ENCODE assay signal across 8 mouse cellular contexts in genomic region chr6:23462600-23463280, GRCm38 (mm10).
DNase-seq lines count a peak whose midpoint lies in the region; ATAC-seq and TF ChIP-seq lines count a peak whose summit lies in the region.

No protein-coding gene starts in this region.

- H3K9ac ChIP-seq in liver, embryonic 14.5 days (replicated peaks), result no peak overlapping the region
- H3K9ac ChIP-seq in forebrain, embryonic 15.5 days (replicated peaks), result no peak overlapping the region
- no peak overlapping the region for H3K9ac ChIP-seq in stomach, embryonic 16.5 days (ENCODE audit: low read length)

- no peaks in the 10 kb centered on the region for H3K9me3 ChIP-seq in liver, embryonic 14.5 days (ENCODE audit: control insufficient read depth, low read length)
- H3K9me3 ChIP-seq in forebrain, embryonic 15.5 days, result no peaks in the 10 kb centered on the region
- H3K9me3 ChIP-seq in stomach, embryonic 16.5 days (replicated peaks; ENCODE audit: control insufficient read depth, low read length), result no peaks in the 10 kb centered on the region

- WGBS in liver, embryonic 14.5 days (ENCODE audit: insufficient replicate concordance), result 23% methylated on average over 8 of the region's 8 CpGs
- 15% methylated on average over 8 of the region's 8 CpGs for WGBS in forebrain, embryonic 15.5 days
- 29% methylated on average over 8 of the region's 8 CpGs for WGBS in stomach, embryonic 16.5 days

- no peak overlapping the region for H3K27ac ChIP-seq in liver, embryonic 14.5 days
- no peak overlapping the region for H3K27ac ChIP-seq in forebrain, embryonic 15.5 days (replicated peaks)
- no peak overlapping the region for H3K27ac ChIP-seq in stomach, embryonic 16.5 days (ENCODE audit: low read length)

- H3K4me2 ChIP-seq in liver, embryonic 14.5 days (ENCODE audit: low read depth), result no peak overlapping the region
- no peak overlapping the region for H3K4me2 ChIP-seq in forebrain, embryonic 15.5 days (replicated peaks)
- 0 out of 2 replicates have a peak overlapping the region, but pooled peaks have one; percentile 27 for H3K4me2 ChIP-seq in stomach, embryonic 16.5 days (ENCODE audit: low read depth, low read length)

- ATAC-seq in liver, embryonic 14.5 days (ENCODE audit: insufficient read depth), result no peak
- peak; percentile 74 for ATAC-seq in forebrain, embryonic 15.5 days (replicated peaks)
- no peak for ATAC-seq in stomach, embryonic 16.5 days (ENCODE audit: insufficient read depth, low FRiP score)

- no peak for TF ChIP-seq EP300 in liver, embryonic 14.5 days (IDR thresholded peaks at IDR 0.05; ENCODE audit: low read depth)

- no peaks in the 10 kb centered on the region for H3K36me3 ChIP-seq in liver, embryonic 14.5 days (replicated peaks; ENCODE audit: control insufficient read depth, insufficient read depth, low read depth)
- H3K36me3 ChIP-seq in forebrain, embryonic 15.5 days, result no peaks in the 10 kb centered on the region
- H3K36me3 ChIP-seq in stomach, embryonic 16.5 days (ENCODE audit: control insufficient read depth, insufficient read depth, low read length), result no peaks in the 10 kb centered on the region

- TF ChIP-seq CTCF in liver, embryonic 14.5 days (IDR thresholded peaks at IDR 0.05; ENCODE audit: low read depth), result peak; percentile 11; the same call in 1 of the 2 replicates

- no peaks in the 10 kb centered on the region for H3K27me3 ChIP-seq in liver, embryonic 14.5 days (ENCODE audit: control insufficient read depth, insufficient read depth, low read length)
- 0 out of 2 replicates have a peak, but pooled peaks cover 5% of the 10 kb centered on the region for H3K27me3 ChIP-seq in forebrain, embryonic 15.5 days
- H3K27me3 ChIP-seq in stomach, embryonic 16.5 days (ENCODE audit: control insufficient read depth, insufficient read depth, low read length), result no peaks in the 10 kb centered on the region

- H3K4me3 ChIP-seq in liver, embryonic 14.5 days (ENCODE audit: insufficient read depth in 1 of 2, low read depth in 2 of 2, low read length in 2 of 2), result no peak overlapping the region
- H3K4me3 ChIP-seq in forebrain, embryonic 15.5 days, result no peak overlapping the region
- H3K4me3 ChIP-seq in stomach, embryonic 16.5 days (replicated peaks; ENCODE audit: low read length), result no peak overlapping the region

- intact Hi-C loops in left cerebral cortex, postnatal 36 days (cut with DNase I), result loop anchor here (10.0 kb wide), 1 partner anchor 278 kb away; no protein-coding TSS in a partner anchor

- H3K4me1 ChIP-seq in liver, embryonic 14.5 days (replicated peaks; ENCODE audit: control insufficient read depth in 2 of 2, insufficient read depth in 2 of 2, low read length in 1 of 2), result no peaks in the 10 kb centered on the region
- H3K4me1 ChIP-seq in forebrain, embryonic 15.5 days, result no peaks in the 10 kb centered on the region
- no peaks in the 10 kb centered on the region for H3K4me1 ChIP-seq in stomach, embryonic 16.5 days (ENCODE audit: control insufficient read depth, insufficient read depth, low read length)

- DNase-seq in liver, embryonic 14.5 days (ENCODE audit: low read depth in 3 of 3, low spot score in 3 of 3), result no peak
- no peak for DNase-seq in liver
- peak; percentile 14 for DNase-seq in c-Kit-positive CD71-negative TER-119-negative erythroid progenitor cells, embryonic 14.5 days (ENCODE audit: low read depth)
- DNase-seq in kidney, postnatal 14 days, result peak; percentile 28
- no peak for DNase-seq in layer of hippocampus, adult 8-10 months (ENCODE audit: low spot score in 2 of 2)
- no peak for DNase-seq in left cerebral cortex, postnatal 36 days (ENCODE audit: low spot score in 2 of 2)

Comparison
In these comparisons a context has a peak if more than half of its experiments do, and no peak if none do; other contexts are left out.
1. DNase-seq: peak in c-Kit-positive CD71-negative TER-119-negative erythroid progenitor cells, embryonic 14.5 days (single experiment) and kidney, postnatal 14 days (single experiment); none in liver, embryonic 14.5 days (0 of 3), liver (single experiment), layer of hippocampus, adult 8-10 months (0 of 2) and left cerebral cortex, postnatal 36 days (0 of 2).